Mouse (Mus musculus) C2C12 (cell line): ENCODE data around the gene Ptges3. TPM values are rescaled to one million over a fixed set of nuclear protein-coding genes. Genes with fewer than 3 reads are reported as not detected.

Experiments used
- H3K27me3 ChIP-seq: one replicate; pipeline ENCODE4 v1.6.1; 2011; ENCODE audit not compliant: control insufficient read depth, insufficient read depth, insufficient read length
- H3K36me3 ChIP-seq: one replicate; pipeline ENCODE4 v1.6.1; 2011; ENCODE audit not compliant: control insufficient read depth, insufficient read depth
- H3K4me3 ChIP-seq: one replicate; pipeline ENCODE4 v1.5.1; 2011; ENCODE audit warnings: mild to moderate bottlenecking, control low read depth; ENCODE audit not compliant: poor library complexity, insufficient read depth, severe bottlenecking
- H3K79me2 ChIP-seq: one replicate; pipeline ENCODE4 v1.6.1; 2011; ENCODE audit not compliant: control insufficient read depth, insufficient read depth
- H3K79me3 ChIP-seq: one replicate; pipeline ENCODE4 v1.6.1; 2011; ENCODE audit warnings: low read depth, control low read depth
- H3ac ChIP-seq: one replicate; pipeline ENCODE3; 2011; ENCODE audit warnings: low read depth; ENCODE audit not compliant: control insufficient read depth, insufficient read length
- CEBPB ChIP-seq: IDR thresholded peaks from one replicate; pipeline ENCODE4 v1.6.1; 2011; ENCODE audit warnings: low read depth, mild to moderate bottlenecking, control low read depth, moderate library complexity
- CTCF ChIP-seq: IDR thresholded peaks from one replicate; pipeline ENCODE4 v1.5.1; 2011; ENCODE audit not compliant: control insufficient read depth, insufficient read depth, insufficient read length
- FOSL1 ChIP-seq: IDR thresholded peaks from one replicate; pipeline ENCODE4 v1.8.0; 2011; ENCODE audit warnings: mild to moderate bottlenecking, low read length; ENCODE audit not compliant: poor library complexity, insufficient read depth, severe bottlenecking
- MAX ChIP-seq: IDR thresholded peaks from one replicate; pipeline ENCODE4 v1.6.1; 2011; ENCODE audit warnings: mild to moderate bottlenecking, control low read depth
- MYOD1 ChIP-seq: IDR thresholded peaks from one replicate; pipeline ENCODE4 v1.6.1; 2011; ENCODE audit warnings: low read depth; ENCODE audit not compliant: control insufficient read depth, insufficient read length
- MYOG ChIP-seq: IDR thresholded peaks from one replicate; pipeline ENCODE4 v1.6.1; 2011; ENCODE audit not compliant: control insufficient read depth, insufficient read length; ENCODE audit errors: extremely low read depth
- USF1 ChIP-seq: IDR thresholded peaks from one replicate; pipeline ENCODE4 v1.6.1; 2011; ENCODE audit warnings: low read depth, mild to moderate bottlenecking, control low read depth, moderate library complexity
- polyA plus RNA-seq: library from polyadenylated mRNA; unstranded; fragments of >200 nt; fragmentation: generic; extraction: Trizol; gene quantifications from one replicate; pipeline ENCODE4 v1.2.1, GENCODE M21; 2012; ENCODE audit warnings: missing spikeins

The Ptges3 gene
- polyA plus RNA-seq, 1 experiment = 133 TPM

DNA sequence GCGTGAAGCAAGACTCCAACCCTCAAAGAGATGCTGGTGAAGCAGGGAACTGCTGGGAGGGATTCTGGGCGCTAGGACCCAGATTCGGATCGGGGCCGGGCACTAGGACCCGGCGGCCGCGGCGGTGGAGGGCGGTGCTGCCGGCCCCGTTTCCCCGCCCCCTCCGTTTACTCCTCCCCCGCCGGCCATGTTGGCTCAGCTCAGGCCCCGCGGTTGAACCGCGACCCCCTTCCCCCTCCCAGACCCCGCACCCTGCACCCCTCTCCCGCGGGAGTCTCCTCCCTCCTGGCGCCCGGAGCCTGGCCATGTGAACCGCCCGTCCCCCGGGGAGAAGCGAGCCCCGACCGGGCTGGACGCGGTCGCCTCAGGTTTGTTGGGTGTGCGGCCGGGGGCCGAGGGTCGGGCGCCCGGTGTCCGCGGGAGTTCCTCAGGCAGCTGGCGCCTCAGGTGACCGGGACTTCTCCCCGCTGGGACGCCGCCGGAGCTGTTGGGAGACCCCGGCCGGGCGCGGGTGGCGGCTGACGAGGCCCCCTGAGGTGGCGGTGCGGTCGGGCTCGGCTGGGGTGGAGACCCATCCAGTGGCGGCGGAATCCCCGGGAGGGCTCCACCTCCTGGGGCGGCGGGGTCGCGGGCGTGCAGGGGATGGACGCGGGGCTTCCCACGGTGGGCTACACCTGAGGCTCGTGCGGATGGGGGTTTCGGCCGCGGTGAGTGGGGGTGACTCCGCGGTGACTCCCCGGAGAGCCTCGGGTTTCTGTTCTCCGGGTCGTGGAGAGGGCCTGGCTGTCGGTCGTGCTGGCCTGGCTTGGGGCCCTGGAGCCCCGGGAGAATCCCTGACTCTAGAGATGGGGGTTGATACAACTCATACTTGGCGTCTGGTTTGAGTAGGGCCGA lies 38.2 kb downstream of the Ptges3 start:
- TF ChIP-seq MYOG (no peak), CEBPB (no peak), USF1 (no peak), MAX (no peak), CTCF (no peak), MYOD1 (no peak), FOSL1 (no peak)
- Histone ChIP-seq H3K27me3 (no peaks in the 10 kb centered on the region), H3K36me3 (peaks cover 9% of the 10 kb centered on the region), H3K4me3 (peak overlapping the region; percentile 89), H3ac (peak overlapping the region; percentile 99), H3K79me3 (peaks cover 40% of the 10 kb centered on the region), H3K79me2 (peaks cover 56% of the 10 kb centered on the region)

DNA sequence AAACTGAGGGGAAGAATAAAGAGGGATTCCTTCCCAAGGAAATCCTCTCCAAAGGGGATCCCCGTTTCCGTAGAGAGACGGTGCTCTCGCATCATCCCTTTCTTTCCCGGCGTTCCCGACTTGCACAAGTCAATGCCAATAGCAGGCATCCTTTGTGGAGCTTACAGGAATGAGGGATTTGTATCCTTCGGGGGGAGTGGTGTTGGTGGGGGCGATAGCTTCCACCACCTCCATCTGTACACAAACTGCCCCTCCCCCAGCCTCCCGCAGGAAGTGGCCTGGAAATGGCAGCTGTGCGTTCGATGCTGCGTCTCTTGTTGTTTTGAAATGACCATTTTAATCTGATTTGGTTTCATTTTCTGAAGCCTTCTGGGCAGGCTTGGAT lies 38.8 kb downstream of the Ptges3 start:
- TF ChIP-seq MAX = no peak
- TF ChIP-seq MYOD1 = peak; percentile 45
- peaks cover 45% of the 10 kb centered on the region for H3K79me3 ChIP-seq
- no peaks in the 10 kb centered on the region for H3K27me3 ChIP-seq
- H3K36me3 ChIP-seq = peaks cover 11% of the 10 kb centered on the region
- H3ac ChIP-seq = peak overlapping the region; percentile 99
- H3K79me2 ChIP-seq = peaks cover 63% of the 10 kb centered on the region
- peak overlapping the region; percentile 89 for H3K4me3 ChIP-seq

DNA sequence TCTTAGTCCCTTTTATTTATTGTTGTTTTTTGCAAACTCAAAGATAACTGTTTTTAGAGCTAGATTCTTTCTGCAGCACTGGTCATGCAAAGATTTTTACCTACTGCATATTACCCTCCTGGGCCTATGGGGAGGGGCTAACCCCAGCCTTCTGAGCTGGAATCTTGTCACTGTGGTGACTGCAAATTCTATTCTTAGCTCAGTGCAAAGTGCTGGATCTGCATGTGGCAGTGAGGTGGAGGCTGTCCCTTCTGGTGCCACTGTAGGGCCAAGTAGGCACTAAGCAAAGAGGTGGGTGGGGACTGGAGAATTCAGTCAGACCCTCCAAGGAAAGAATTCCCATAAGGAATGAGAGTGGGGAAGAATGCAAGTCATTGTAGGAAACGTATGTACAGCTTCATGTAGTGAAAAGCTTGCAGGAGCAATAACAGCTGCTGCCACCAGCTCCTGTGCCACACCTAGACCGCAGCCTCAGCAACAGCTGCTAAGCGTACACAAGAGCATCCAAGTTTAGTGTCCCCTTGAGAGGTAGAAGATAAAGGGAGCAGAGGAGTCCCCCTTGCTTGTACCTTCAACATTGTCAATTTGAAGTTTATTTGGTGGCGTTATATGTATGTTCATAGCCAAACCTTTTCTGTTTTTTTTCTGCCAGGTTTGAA lies 51.5 kb downstream of the Ptges3 start:
- H3ac ChIP-seq = no peak overlapping the region
- H3K4me3 ChIP-seq = no peak overlapping the region
- no peak for TF ChIP-seq MYOG
- no peak for TF ChIP-seq MAX
- TF ChIP-seq USF1 = no peak
- TF ChIP-seq MYOD1 = no peak
- H3K79me3 ChIP-seq = peaks cover 15% of the 10 kb centered on the region
- H3K36me3 ChIP-seq = peaks cover 46% of the 10 kb centered on the region
- no peaks in the 10 kb centered on the region for H3K27me3 ChIP-seq
- H3K79me2 ChIP-seq = peaks cover 38% of the 10 kb centered on the region

DNA sequence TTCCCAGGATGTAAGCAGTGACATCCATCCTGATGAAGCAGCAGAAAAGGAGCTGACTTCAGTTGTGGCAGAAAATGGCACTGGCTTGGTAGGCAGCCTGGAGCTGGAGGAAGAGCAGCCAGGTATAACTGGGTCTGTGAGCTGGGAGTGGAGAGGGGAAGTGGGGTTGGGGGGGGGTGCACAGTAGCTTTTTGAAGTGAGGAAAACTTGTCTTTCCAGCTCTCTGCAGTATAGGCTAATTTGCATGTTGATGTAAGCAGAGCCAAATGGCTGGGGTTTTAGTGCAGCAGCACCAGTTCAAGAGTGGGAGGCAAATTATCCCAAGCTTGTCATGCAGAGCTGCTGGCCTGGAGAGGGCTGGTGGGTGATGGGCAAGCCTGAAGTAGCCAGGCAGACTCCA lies 52.5 kb downstream of the Ptges3 start:
- Histone ChIP-seq H3ac (no peak overlapping the region), H3K4me3 (no peak overlapping the region), H3K79me2 (peaks cover 28% of the 10 kb centered on the region), H3K27me3 (no peaks in the 10 kb centered on the region), H3K79me3 (peaks cover 9% of the 10 kb centered on the region), H3K36me3 (peaks cover 56% of the 10 kb centered on the region)
- TF ChIP-seq CTCF (no peak), CEBPB (no peak), MYOD1 (no peak), USF1 (no peak), MYOG (no peak), FOSL1 (no peak), MAX (no peak)

DNA sequence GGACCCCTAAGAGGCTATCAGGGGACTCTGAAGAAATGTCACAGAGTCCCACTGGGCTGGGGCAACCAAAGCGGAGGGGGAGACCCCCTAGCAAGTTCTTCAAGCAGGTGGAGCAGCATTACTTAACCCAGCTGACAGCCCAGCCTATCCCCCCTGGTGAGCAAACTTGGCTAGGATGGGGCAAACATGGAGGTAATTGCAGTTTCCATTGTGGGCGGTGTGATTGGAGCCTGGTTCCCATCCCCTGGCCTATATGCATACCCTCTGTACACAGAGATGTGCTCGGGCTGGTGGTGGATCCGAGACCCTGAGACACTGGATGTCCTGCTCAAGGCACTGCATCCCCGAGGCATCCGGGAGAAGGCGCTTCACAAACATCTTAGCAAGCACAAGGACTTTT lies 65.1 kb downstream of the Ptges3 start:
- H3K27me3 ChIP-seq = no peaks in the 10 kb centered on the region
- peaks cover 90% of the 10 kb centered on the region for H3K36me3 ChIP-seq
- TF ChIP-seq CTCF (no peak), CEBPB (no peak), MYOD1 (no peak), FOSL1 (no peak), MAX (no peak), USF1 (no peak), MYOG (no peak)
- no peak overlapping the region for H3ac ChIP-seq
- no peaks in the 10 kb centered on the region for H3K79me2 ChIP-seq
- no peaks in the 10 kb centered on the region for H3K79me3 ChIP-seq
- H3K4me3 ChIP-seq = no peak overlapping the region

DNA sequence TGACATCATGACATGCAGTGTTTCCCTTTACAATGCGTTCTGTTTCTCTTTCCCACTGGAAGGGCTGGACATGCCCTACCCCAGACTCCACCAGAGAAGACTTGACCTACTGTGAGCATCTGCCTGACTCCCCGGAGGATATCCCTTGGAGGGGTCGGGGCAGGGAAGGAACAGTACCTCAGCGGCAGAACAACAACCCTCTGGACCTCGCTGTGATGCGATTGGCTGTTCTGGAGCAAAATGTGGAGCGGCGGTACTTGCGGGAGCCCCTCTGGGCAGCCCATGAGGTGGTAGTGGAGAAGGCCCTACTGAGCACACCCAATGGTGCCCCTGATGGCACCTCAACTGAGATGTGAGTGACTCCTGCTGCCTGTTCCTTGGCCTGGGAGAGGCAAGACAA lies 66.1 kb downstream of the Ptges3 start:
- Histone ChIP-seq H3ac (no peak overlapping the region), H3K79me2 (no peaks in the 10 kb centered on the region), H3K4me3 (no peak overlapping the region), H3K36me3 (peaks cover 88% of the 10 kb centered on the region), H3K79me3 (no peaks in the 10 kb centered on the region), H3K27me3 (no peaks in the 10 kb centered on the region)
- TF ChIP-seq MAX (no peak), MYOG (no peak), CEBPB (no peak), FOSL1 (no peak), MYOD1 (no peak), USF1 (no peak), CTCF (no peak)
